Mouse (Mus musculus) embryonic facial prominence, embryonic 14.5 days (tissue): ENCODE measurements at regions not wholly inside any gene's neighbourhood (a gene's known extent, or its start where the extent isn't known, plus 50 kb on each side); places are given as distances from the start of the nearest gene placed in this dataset.

Experiments
- ATAC-seq: fragments of 200-750 bp; cut with Nextera tagmentation; 2 replicates; pipeline ENCODE4 v1.8.0; 2017; ENCODE audit warnings: low read depth, moderate number of reproducible peaks, moderate TSS enrichment
- DNase-seq: peaks from one replicate; pipeline ENCODE4 v3.0.0-alpha.2; 2015; ENCODE audit warnings: low spot score
- H3K27ac ChIP-seq: fragments of 300-500 bp; sonication (generic); replicated peaks from 2 replicates; pipeline ENCODE4 v1.5.1; 2014; ENCODE audit warnings: low read depth, mild to moderate bottlenecking, low read length, moderate library complexity
- H3K27me3 ChIP-seq: fragments of 300-500 bp; sonication (generic); replicated peaks from 2 replicates; pipeline ENCODE4 v1.6.1; 2014; ENCODE audit warnings: low read length; ENCODE audit not compliant: control insufficient read depth, insufficient read depth
- H3K36me3 ChIP-seq: fragments of 300-500 bp; sonication (generic); 2 replicates; pipeline ENCODE4 v1.6.1; 2014; ENCODE audit warnings: low read length, mixed read lengths; ENCODE audit not compliant: control insufficient read depth, insufficient read depth
- H3K4me1 ChIP-seq: fragments of 300-500 bp; sonication (generic); 2 replicates; pipeline ENCODE4 v1.6.1; 2014; ENCODE audit warnings: antibody characterized with exemption, low read length; ENCODE audit not compliant: control insufficient read depth, insufficient read depth
- H3K4me2 ChIP-seq: fragments of 300-500 bp; sonication (generic); 2 replicates; pipeline ENCODE4 v1.6.1; 2014; ENCODE audit warnings: low read depth, mild to moderate bottlenecking, low read length, moderate library complexity, mixed read lengths
- H3K4me3 ChIP-seq: fragments of 300-500 bp; sonication (generic); 2 replicates; pipeline ENCODE4 v1.5.1; 2014; ENCODE audit warnings: low read depth, mild to moderate bottlenecking, low read length
- H3K9ac ChIP-seq: fragments of 300-500 bp; sonication (generic); 2 replicates; pipeline ENCODE4 v1.6.1; 2014; ENCODE audit warnings: low read depth, mild to moderate bottlenecking, low read length, moderate library complexity, mixed read lengths
- H3K9me3 ChIP-seq: fragments of 300-500 bp; sonication (generic); 2 replicates; pipeline ENCODE4 v1.6.1; 2016; ENCODE audit warnings: low read length; ENCODE audit not compliant: control insufficient read depth
- WGBS: fragments of 180-500 bp; shearing (Covaris S2); extraction: QIAGEN DNeasy Blood & Tissue Kit; methylation state at CpG from one replicate; pipeline ENCODE4 v1.1.7; 2014; 5-methylcytosine and 5-hydroxymethylcytosine counted together

DNA sequence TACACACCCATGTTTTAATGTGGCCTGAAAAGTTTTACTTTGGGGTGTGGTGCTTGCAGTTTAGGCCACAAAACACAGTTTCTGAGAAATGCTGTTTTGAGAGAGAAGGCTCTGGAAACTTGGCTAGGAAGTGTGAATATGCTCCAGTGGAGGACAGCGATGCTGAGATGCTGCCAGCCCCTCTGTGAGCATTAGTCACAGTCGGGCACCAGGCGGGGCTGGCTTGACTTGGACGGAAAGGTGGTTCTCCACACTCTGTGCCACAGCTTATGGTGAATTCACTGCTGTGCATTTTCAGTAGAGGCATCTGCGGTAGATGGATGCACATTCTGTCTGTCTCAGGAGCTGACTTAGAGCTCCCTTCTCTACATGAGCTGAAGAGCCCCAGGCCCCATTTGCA is 326.0 kb downstream of the 1500009L16Rik start:
- no peak overlapping the region for H3K4me2 ChIP-seq
- no peak overlapping the region for H3K9ac ChIP-seq
- H3K36me3 ChIP-seq = no peaks in the 10 kb centered on the region
- H3K4me3 ChIP-seq = no peak overlapping the region
- peak overlapping the region; percentile 39; the same call in 1 of the 2 replicates for H3K27ac ChIP-seq
- no peaks in the 10 kb centered on the region for H3K4me1 ChIP-seq
- ATAC-seq = peak; percentile 67
- no peaks in the 10 kb centered on the region for H3K27me3 ChIP-seq
- H3K9me3 ChIP-seq = no peaks in the 10 kb centered on the region
- DNase-seq = peak; percentile 71
- 70% methylated on average over 5 of the region's 5 CpGs for WGBS

DNA sequence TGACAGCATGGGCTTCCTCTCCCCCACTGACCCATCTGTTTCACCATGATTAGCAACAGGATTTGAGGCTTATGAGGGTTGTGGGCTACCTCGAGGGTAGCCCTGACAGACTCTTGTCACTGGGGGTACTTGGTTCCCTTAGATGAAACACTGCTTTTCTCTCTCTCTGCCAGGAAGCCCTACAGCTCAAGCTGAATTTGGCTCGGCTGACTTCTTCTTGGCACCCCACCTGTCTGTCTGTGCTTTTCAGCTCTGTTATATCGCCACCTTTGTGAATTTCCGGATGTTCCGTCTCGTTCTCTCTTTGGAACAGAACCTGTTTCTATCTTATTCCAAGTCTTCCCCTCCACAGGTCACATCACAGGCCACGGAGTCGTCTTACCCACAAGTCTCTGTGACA is 330.0 kb downstream of the 1500009L16Rik start:
- no peak overlapping the region for H3K27ac ChIP-seq
- H3K9me3 ChIP-seq = no peaks in the 10 kb centered on the region
- H3K4me2 ChIP-seq = no peak overlapping the region
- DNase-seq (no peak), ATAC-seq (no peak)
- no peaks in the 10 kb centered on the region for H3K27me3 ChIP-seq
- WGBS = 81% methylated on average over 8 of the region's 8 CpGs
- no peak overlapping the region for H3K9ac ChIP-seq
- H3K4me3 ChIP-seq = no peak overlapping the region
- no peaks in the 10 kb centered on the region for H3K36me3 ChIP-seq
- H3K4me1 ChIP-seq = peaks cover 6% of the 10 kb centered on the region

DNA sequence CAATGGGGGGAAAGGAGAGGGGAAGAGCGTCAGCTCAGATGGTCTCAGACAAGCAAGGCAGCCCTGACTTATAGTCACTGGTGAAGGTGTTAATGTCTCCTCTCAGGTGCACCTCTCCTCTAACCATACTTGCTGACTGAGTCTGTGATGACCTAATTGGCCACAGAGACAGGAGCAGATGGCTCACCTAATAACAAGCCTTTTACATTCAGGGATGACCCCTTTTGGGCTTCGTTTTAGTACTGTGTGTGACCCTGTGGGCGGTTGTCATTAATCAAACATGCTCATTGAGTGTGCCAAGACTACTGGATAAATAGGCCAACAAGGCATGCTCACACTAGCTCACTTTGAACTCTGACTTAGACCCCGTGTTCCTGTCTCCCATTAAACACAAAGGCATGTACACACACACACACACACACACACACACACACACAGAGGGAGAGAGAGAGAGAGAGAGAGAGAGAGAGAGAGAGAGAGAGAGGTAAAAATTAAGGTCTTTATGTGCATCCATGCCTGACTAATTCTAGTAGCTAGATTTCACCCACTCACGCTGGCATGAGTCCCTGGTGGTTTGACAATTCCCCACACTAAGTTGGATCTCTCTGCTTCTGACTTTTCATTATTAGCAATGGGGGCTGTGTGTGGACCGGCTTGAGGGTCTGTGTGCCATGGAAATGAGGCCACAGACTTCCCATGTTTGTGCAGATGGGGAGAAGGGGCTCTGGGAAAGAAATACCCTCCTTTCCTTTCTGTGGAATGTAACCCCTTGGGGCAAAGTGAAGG is 332.1 kb downstream of the 1500009L16Rik start:
- no peaks in the 10 kb centered on the region for H3K9me3 ChIP-seq
- ATAC-seq = no peak
- H3K36me3 ChIP-seq = no peaks in the 10 kb centered on the region
- 61% methylated on average over 6 of the region's 6 CpGs for WGBS
- DNase-seq = no peak
- H3K4me2 ChIP-seq = no peak overlapping the region
- no peak overlapping the region for H3K4me3 ChIP-seq
- no peak overlapping the region for H3K9ac ChIP-seq
- no peaks in the 10 kb centered on the region for H3K27me3 ChIP-seq
- peaks cover 11% of the 10 kb centered on the region for H3K4me1 ChIP-seq
- no peak overlapping the region for H3K27ac ChIP-seq

DNA sequence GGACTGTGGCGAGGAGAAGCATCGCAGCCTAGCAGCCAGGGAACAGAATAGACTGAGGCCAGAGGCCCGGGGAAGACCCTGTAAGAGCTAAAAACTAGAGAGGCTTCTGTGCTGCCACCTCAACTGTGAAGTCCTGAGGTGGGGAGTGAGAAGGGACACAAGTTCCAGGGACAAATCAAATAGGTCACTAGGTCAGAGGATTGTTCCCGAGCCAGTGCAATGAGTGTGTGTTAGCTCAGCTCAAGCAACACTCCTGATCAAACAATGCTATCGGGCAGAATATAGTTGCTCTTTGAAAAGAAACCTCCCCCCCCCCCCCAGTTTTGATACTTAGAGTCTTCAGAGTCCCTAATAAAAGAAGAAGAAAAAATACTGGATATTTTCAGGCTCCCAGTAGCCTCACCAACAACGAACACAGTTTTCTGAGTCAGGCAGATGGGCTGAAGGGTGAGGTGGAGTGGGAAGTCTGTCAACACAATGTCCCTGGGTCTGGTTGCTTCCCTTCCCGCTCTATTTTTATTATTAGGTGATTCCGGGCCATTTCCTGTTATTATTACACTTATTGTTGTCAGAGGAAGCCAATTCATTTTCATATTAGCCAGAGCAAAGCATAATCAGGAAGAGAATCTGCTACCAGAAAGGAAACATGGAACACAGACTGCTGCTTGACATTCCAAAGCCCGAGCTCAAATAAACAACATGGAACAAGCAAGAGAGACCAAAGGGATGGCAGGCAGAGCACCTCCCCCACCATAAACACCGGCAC is 332.9 kb downstream of the 1500009L16Rik start:
- H3K27me3 ChIP-seq = no peaks in the 10 kb centered on the region
- ATAC-seq (no peak), DNase-seq (no peak)
- no peak overlapping the region for H3K4me3 ChIP-seq
- H3K4me1 ChIP-seq = peaks cover 19% of the 10 kb centered on the region
- H3K4me2 ChIP-seq = no peak overlapping the region
- 67% methylated on average over 10 of the region's 10 CpGs for WGBS
- H3K27ac ChIP-seq = no peak overlapping the region
- H3K9ac ChIP-seq = no peak overlapping the region
- no peaks in the 10 kb centered on the region for H3K9me3 ChIP-seq
- H3K36me3 ChIP-seq = no peaks in the 10 kb centered on the region

DNA sequence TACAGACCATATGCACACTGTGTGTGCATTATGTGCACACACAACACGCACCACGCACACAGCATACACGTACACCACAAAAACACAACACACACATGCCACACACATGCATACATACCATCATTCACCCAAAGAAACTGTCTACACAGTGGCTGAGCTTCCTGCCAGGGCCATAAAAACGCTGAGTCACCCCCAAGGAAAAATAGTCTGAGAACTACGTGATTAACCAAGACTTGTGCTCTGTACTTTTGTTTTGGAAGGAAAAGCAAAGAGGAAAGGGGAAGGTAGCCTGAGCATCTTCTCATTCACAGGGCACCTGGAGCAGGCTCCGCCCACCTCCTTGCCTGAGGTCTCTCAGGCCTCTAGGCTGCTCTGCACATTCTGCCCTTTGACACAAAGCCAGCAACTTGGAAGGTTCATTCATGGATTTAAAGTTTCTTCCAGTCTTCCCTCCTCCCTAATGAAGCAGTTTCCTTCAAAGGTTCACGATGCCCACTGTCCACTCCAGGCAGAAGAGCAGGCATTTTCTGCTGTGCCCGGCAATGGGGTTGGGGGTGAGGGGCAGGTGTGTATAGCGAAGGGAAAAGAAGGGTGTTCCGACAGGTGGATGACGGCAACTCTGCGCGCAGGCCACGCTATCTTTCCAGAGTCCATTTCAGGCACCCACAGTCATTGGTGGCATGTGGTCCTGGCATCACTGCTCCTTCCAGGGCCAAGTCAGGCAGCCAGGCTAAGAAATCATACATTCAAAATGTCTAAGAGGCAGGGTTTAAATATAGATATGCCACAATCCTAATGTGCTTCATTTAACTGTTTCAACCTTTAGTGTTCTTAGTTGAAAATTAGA is 333.9 kb downstream of the 1500009L16Rik start:
- Histone ChIP-seq H3K36me3 (no peaks in the 10 kb centered on the region), H3K27me3 (no peaks in the 10 kb centered on the region), H3K9me3 (no peaks in the 10 kb centered on the region), H3K9ac (no peak overlapping the region), H3K4me3 (no peak overlapping the region), H3K4me2 (no peak overlapping the region), H3K4me1 (peaks cover 27% of the 10 kb centered on the region), H3K27ac (no peak overlapping the region)
- WGBS = 78% methylated on average over 14 of the region's 14 CpGs
- no peak for DNase-seq
- no peak for ATAC-seq

DNA sequence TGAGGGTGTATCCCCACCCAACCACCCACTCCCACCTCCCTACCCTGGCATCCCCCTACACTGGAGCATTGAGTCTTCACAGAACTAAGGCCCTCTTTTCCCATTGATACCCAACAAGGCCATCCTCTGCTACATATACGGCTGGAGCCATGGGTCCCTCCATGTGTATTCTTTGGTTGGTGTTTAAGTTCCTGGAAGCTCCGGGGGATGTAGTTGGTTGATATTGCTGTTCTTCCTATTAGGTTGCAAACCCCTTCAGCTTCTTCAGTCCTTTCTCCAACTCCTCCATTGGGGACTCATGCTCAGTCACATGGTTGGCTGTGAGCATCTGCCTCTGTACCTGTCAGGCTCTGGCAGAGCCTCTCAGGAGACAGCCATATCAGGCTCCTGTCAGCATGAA is 335.6 kb downstream of the 1500009L16Rik start:
- Histone ChIP-seq H3K27me3 (no peaks in the 10 kb centered on the region), H3K4me2 (no peak overlapping the region), H3K36me3 (no peaks in the 10 kb centered on the region), H3K27ac (no peak overlapping the region), H3K9ac (no peak overlapping the region), H3K4me1 (peaks cover 27% of the 10 kb centered on the region), H3K4me3 (no peak overlapping the region), H3K9me3 (no peaks in the 10 kb centered on the region)
- 95% methylated on average over 2 of the region's 2 CpGs for WGBS
- no peak for DNase-seq
- no peak for ATAC-seq

DNA sequence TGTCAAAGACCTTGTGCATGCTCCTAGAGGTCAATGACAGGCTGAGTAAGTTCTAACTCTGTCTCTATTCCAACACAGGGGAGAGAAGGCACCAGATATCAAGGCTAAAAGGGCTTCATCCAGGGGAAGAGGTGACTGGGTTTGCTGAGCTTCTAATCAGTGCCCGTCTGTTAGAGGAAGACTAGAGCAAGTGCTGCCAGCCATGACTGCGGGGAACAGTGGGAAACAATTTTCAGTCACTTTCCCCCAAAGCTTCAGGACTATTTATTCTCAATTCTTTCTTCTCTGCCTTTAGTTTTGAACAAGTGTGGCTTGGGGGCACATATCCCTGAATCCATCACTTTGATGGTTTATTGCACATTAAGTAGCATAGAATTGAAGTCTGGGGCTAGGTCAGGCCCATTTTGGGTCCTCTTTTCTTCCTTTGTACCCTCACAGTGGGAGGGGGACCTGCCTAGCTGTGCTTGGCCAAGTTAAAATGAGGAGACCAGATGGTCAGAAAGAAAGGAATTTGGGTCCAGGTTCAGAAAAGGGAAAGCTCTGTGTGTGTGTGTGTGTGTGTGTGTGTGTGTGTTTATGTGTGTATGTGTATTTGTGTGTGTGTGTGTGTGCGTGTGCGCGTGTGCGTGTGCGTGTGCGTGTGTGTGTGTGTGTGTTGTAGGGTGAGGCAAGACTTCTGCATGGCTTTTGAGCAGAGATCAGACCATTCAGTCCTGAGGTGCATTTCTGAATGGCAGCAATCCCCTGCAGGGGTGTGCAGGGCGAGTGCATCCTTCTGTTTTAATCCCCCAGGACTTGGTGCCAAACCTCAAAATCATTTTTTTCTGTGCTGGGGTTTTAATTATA is 337.2 kb downstream of the 1500009L16Rik start:
- Histone ChIP-seq H3K27ac (peak overlapping the region; percentile 67), H3K9me3 (no peaks in the 10 kb centered on the region), H3K9ac (no peak overlapping the region), H3K4me2 (0 out of 2 replicates have a peak overlapping the region, but pooled peaks have one; percentile 7), H3K36me3 (no peaks in the 10 kb centered on the region), H3K4me1 (peaks cover 27% of the 10 kb centered on the region), H3K27me3 (no peaks in the 10 kb centered on the region), H3K4me3 (no peak overlapping the region)
- 69% methylated on average over 9 of the region's 9 CpGs for WGBS
- no peak for ATAC-seq
- no peak for DNase-seq
